Mouse (Mus musculus) adrenal gland, postnatal 0 days (tissue): ENCODE data around the gene Ush1g. TPM values are rescaled to one million over a fixed set of nuclear protein-coding genes. Genes with fewer than 3 reads are reported as not detected.

Source experiments
- polyA plus RNA-seq: library from polyadenylated mRNA; unstranded; fragments of >200 nt; fragmentation: Nextera tagmentation; extraction: Ambion mirVana; gene quantifications from 2 replicates; pipeline ENCODE4 v1.2.1, GENCODE M21; 2015

Gene Ush1g
- polyA plus RNA-seq: 0.25 and 0.33 TPM in 2 replicates

DNA sequence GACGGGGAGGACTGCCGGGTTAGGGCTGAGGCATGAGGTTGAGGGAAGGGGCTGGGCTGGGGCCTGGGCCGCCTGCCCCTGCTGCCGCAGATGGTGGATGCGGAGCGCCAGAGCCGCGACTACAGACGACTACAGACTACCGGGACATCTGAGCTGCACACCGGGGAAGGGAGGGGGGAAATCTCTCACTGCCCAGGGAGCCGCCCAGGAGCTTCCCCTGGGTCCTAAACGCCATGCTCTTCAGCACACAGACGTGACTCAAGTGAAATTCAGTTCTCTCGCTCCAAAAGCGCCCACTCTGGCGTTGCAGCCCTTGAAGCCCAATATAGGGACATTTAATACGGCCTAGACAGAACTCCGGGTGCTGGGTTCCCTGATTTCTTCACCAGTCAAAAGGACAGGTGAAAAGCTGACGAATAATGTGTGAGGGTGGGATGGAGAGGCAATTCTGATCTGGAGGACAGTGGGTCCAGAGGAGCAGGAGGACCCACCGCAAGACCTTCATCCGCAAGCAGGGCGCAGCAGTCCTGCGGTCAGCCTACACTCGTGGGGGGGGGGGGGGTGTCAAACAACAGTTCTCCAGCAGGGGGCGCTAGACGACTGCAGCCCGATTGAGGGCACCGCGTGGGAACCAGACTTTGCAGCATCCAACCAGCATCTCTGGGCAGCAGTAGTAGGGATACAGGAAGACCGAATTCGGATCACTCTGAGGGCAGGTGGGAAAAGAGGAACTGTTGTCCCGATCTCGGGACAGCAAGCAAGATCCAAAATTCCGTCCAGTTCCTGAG is at the start of gene Ush1g:
Gene Ush1g, minus strand, starts transcription at position 136 of the 788 bp plus-strand sequence.

DNA sequence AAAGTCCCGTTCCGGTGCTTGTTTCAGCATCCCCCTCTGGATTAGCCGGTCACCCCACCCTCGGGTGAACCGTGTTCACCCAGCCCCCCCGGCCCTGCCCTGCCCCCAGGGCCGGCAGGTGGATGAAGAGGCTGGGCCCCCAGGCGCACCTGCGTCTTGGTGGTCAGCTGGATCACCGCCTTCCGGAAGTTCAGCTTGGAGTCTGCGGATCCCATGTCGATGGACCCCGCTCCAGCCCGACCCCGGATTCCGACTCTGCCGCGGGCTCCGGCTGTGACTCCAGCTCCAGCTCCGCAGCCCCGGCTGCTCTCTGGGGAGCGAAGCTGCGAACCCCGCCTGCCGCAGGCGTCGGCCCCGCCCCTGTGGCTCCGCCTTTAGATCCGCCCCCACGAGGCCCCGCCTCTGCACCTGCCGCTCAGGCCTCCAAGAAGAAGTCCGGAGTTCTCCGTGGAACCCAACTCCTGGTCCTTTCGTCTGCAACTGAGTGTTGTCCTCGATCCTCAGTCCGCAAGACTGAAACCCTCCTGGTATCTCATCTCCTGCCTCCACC is 45.6 kb upstream of the Ush1g start, which contains the start of gene Hid1:
Gene Hid1, minus strand, starts transcription at position 362 of the 550 bp plus-strand sequence.

DNA sequence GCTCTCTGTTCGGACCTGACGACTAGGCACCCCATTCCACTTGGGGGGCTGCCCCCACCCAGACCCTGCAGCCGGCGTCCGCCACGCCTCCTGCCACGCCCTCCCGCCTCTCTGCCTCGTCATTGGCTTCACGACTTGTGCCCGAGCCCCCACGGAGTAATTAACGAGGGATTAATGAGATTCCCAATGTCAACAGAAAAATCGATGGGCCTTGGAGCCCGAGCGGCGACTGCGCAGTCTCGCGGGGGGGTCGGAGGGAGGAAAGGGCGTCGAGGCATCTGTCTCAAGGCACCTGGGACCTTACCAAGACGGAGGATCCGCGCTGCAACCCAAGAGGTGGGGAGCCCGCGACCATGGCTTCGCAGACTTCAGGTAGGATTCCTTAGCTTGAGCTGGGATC is 12.7 kb upstream of the Ush1g start, which contains the start of gene Otop3:
Gene Otop3, plus strand, starts transcription at position 201 of the 400 bp plus-strand sequence.

GRCm38 (mm10) chr11:115306863-115307262 is 15.0 kb downstream of the Ush1g start, which contains the start of gene Otop2:
Otop2 (plus strand) TSS chr11:115307163.

GRCm38 (mm10) chr11:115297214-115297826 is 24.5 kb downstream of the Ush1g start, which contains the start of gene Fads6:
Fads6 (minus strand) TSS chr11:115297663.

DNA sequence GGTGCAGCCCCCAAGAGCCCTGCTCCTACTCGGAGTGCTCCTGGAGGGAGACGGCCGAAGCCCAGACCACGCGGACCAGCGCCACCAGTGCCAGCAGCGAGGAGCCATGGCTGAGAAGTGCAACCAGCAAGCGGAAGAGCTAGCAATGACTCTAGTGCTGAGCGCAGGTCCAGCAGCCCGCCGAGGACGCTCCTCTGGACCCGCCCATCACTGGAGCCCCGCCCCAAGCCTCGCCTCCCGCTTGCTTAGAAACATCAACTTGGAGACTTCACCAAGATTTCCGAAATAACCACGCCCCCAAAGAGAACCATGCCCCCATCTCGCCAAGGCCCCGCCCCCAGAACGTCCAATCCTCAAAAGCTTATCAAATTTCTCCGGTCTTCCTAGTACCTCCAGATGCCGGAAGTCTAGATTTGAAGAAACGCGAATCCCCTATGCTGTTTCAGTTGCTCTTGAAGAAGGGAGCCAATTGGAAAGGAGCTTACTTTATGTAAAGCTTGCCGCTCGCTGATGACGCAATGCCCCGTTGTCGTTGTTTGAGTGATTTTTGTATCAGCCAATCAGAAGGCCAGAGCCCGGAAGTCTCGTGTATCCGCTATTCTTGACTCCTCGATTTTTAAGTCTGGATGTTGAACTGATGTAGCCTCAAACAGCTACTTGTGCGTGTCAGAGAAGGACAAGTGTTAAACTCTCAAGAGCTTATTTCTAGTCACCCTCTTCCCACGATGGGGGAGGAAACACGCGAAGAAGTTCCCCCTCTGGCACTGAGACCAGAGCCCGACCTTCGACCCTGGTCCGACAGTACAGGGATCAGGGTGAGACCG is 44.8 kb downstream of the Ush1g start, which contains the start of gene Fdxr:
Gene Fdxr, minus strand, starts transcription at position 271 of the 824 bp plus-strand sequence.

DNA sequence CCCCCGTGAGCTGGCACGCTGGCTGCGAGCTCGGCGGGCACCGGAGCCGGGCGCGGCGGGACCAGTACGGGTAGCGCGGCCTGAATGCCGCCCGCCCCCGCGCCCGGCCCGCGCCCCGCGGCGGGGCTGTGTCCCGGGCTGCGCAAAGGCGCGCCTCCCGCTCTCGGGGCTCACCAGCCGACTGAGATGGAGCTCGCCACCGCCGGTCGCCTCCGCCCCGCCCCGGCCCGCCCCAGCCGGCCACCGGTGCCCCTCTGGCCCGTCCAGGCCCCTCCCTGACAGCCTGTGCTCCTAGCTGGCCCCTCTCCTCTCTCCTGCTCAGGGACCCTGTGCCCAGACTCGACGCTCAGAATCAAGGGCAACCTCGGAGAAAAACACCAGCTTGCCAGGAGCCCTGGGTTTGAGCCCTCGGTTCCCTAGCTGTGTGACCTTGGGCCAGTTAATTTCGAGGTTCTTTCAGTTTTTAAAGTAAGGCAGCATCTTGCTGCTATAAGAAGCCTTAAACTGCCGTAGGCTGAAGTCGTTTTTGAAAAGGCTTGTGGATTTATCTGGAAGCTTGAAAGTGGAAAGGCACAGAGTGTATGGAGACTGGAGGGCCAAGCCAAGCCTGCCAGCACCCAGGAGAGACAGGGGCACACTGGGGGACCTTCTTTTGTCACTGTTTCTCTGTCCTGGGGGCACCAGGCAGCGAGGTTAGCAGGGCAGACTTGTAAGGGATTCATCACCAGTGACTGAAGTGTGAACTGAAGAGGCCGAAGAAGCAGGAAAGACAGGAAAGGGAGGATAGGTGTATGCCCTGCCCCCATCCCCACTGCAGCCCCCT is 54.6 kb downstream of the Ush1g start, which contains the start of gene Grin2c:
Gene Grin2c, minus strand, starts transcription at position 183 of the 823 bp plus-strand sequence.

Other genes starting within 250 kb of the Ush1g start
- gene Rab37, start 230.6 kb downstream of the Ush1g start, polyA plus RNA-seq: 0.80 and 1.4 TPM in 2 replicates
- 2.1 and 3.0 TPM in 2 replicates for gene Cd300lf, start 188.0 kb downstream of the Ush1g start, polyA plus RNA-seq
- 38.7 and 39.4 TPM in 2 replicates for gene Slc9a3r1, start 158.7 kb downstream of the Ush1g start, polyA plus RNA-seq
- 10.0 and 10.9 TPM in 2 replicates for gene Tmem104, start 134.6 kb downstream of the Ush1g start, polyA plus RNA-seq
- 20.1 and 32.7 TPM in 2 replicates for gene Nat9, start 134.2 kb downstream of the Ush1g start, polyA plus RNA-seq
- 0.28 and 0.81 TPM in 2 replicates for gene Grin2c, start 54.8 kb downstream of the Ush1g start, polyA plus RNA-seq
- gene Fdxr, start 45.0 kb downstream of the Ush1g start, polyA plus RNA-seq: 197 and 648 TPM in 2 replicates
- gene Fads6, start 24.4 kb downstream of the Ush1g start, polyA plus RNA-seq: 2.4 and 5.1 TPM in 2 replicates
- gene Otop2, start 14.9 kb downstream of the Ush1g start, polyA plus RNA-seq: not detected in 2 replicates
- gene Otop3, start 12.7 kb upstream of the Ush1g start, polyA plus RNA-seq: 0.06 and 0.72 TPM in 2 replicates
- 20.9 and 34.4 TPM in 2 replicates for gene Hid1, start 45.7 kb upstream of the Ush1g start, polyA plus RNA-seq
- gene Cdr2l, start 59.9 kb upstream of the Ush1g start, polyA plus RNA-seq: 14.3 and 16.0 TPM in 2 replicates
- gene Mrpl58, start 81.7 kb upstream of the Ush1g start, polyA plus RNA-seq: 196 and 213 TPM in 2 replicates
- 1,031 and 1,050 TPM in 2 replicates for gene Atp5h, start 97.9 kb upstream of the Ush1g start, polyA plus RNA-seq
- 24.6 and 37.0 TPM in 2 replicates for gene Kctd2, start 98.1 kb upstream of the Ush1g start, polyA plus RNA-seq
- gene Trim80, start 118.5 kb upstream of the Ush1g start, polyA plus RNA-seq: 0.07 and 0.22 TPM in 2 replicates
- gene Slc16a5, start 140.4 kb upstream of the Ush1g start, polyA plus RNA-seq: 0.79 and 1.4 TPM in 2 replicates
- gene Armc7, start 153.6 kb upstream of the Ush1g start, polyA plus RNA-seq: 5.6 and 7.3 TPM in 2 replicates
- 163 and 190 TPM in 2 replicates for gene Nt5c, start 169.8 kb upstream of the Ush1g start, polyA plus RNA-seq
- 241 and 379 TPM in 2 replicates for gene Jpt1, start 192.3 kb upstream of the Ush1g start, polyA plus RNA-seq
- 772 and 779 TPM in 2 replicates for gene Sumo2, start 214.2 kb upstream of the Ush1g start, polyA plus RNA-seq
- 52.3 and 70.3 TPM in 2 replicates for gene Nup85, start 242.4 kb upstream of the Ush1g start, polyA plus RNA-seq